Mouse (Mus musculus) monocyte, adult 2 months (primary cell): ENCODE data around the gene Wdr61.

ENCODE experiments used
- DNase-seq, 2 experiments: peaks; one replicate each; pipeline ENCODE4 v3.0.0; 2022; ENCODE audit warnings: low spot score in 2 of 2, low read depth in 1 of 2

Gene Wdr61

GRCm38 (mm10) chr9:54733921-54734638 is at the start of gene Wdr61:
Gene Wdr61, minus strand, starts transcription at chr9:54734519.
- DNase-seq, result peak; percentile 91 to 97

DNA sequence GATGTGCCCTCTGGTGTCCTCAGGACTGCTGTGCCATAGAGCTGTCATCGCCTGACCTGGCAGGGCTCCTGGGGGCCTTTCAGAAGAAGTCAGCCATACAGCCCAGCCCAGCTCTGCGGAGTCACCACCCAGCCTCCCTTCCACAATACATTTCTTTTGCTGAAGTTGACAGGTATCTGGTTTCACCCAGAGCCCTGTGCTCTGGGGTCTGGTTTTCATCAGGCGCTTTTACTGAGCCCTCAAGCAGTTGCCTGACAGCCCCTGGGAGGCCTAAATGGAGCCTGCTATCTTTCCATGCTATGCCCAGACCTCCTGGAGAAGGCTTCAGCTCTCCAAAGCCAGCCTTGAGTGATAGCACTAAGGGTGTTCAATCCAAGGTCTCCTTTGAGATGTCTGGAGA is 49.7 kb upstream of the Wdr61 start:
- no peak for DNase-seq

- DNase-seq, result no peak
These were observed 48.2 kb upstream of the Wdr61 start for GRCm38 (mm10) chr9:54782504-54782903.

DNA sequence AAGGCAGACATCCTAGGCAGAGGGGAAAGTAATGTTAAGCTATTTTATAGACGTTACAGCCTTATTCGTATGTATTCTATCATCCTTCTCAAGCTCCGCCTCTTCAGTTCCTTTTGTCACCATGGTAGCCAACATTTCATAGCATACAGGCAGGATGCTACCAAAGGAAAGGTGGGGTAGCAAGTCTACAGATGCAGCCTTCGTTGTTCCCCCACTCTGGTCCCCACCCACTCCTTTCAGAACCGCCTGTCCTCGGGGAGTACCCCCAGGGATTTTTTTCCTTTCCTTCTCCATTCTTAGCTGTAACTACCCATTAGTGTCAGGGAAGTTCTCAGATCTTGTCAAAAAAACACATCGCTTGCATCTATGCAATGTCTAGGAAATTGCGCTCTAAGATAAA is 45.0 kb upstream of the Wdr61 start:
- DNase-seq, result no peak

DNA sequence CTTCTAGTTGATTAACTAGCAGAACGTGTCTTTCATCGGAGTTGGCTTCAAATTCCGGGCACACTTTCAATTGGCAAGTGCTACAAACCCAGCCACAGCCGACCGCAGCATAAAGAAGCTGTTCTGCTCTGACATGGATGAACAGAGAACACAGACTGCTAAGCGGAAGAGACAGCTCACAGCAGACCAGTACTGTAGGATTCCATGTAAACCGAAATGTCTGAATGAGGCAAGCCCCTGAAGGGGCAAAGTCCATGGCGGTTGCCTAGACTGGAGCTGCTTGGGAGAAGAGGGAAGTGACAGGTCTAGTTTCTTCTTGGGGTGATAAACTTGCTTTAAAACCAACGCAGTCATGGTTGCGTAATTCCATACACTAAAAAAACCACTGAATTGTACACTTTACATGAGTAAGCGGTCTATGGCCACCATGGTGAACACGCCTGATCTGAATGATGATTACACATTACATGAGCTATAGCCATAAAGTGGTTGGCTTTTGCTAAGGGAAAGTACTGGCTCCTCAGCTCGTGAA is 42.2 kb upstream of the Wdr61 start:
- DNase-seq, result peak in 1 of 2 experiments; percentile 5

DNA sequence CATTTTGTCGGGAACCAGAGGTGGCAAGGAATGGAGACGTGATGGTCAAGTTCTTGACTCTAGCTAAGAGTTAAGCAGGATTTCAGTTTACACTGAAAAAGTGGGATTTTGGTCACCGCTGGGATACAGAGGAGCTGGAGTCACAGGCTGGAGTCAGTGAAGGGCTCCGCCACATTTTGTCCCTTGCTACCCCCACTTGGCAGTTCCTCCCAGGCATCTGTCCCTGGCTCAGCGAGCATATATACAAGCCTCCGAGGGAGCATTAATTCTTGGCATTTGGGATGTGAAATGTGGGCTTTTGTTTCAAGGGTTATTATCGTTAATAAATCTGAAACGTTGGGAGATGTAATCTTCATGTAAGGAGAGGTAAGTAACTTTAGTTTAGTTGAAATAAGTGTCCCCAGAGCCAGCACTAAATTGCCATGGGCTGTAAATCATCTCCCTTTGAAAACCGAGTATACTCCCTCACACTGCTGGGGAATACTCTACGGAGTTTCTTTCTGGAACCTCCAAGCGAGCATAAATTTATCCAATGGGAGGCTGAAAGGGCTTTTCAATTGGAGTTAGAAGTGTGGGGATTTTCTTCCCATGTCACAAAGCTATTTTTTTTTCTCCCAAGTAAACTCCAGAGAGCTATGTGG is 35.9 kb upstream of the Wdr61 start:
- no peak for DNase-seq

GRCm38 (mm10) chr9:54765336-54766085 is 31.2 kb upstream of the Wdr61 start:
- DNase-seq, result no peak

- DNase-seq, result no peak
These were observed 30.4 kb upstream of the Wdr61 start, which contains the start of gene Crabp1 for GRCm38 (mm10) chr9:54764561-54765217. Gene Crabp1, plus strand, starts transcription at chr9:54764748.

DNA sequence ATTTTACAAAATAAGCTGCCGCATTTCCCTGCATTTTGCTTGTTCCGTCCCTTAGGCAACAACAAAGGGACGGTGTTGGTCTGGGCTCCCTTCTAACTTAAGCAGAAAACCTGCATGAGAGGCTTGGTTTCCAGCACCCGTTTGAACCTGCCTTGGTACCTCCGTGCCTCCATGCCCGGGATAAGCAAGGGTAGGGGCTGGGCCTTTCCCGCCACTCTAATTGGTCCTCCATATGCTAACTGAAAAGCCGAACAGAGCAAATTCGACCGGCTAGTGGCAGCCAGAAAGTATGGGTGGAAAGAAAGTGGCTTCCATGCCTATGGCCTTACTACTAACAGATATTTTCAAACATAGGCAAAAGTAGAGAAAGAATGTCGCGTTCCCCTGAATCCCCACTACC is 29.8 kb upstream of the Wdr61 start:
- DNase-seq, result no peak

DNA sequence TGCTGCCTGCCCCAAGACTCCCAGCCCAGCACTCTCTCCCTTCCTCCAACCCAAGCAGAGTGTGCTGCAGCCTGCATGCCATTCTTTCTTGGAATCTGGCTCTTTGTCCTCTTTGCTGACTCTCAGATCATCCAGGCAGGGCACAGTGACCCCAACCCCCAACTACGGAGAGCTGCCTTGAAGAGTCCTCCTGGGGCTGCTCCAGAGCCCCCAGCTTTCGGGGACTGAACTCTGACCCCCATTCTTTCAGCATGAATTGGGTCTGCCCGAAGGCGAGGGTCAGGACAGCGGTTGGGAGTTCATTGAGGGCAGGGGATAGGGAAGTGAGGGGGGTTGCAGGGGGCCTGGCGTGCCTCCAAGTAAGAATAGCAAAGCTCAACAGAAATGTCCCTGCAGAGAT is 25.3 kb upstream of the Wdr61 start:
- DNase-seq, result no peak

DNA sequence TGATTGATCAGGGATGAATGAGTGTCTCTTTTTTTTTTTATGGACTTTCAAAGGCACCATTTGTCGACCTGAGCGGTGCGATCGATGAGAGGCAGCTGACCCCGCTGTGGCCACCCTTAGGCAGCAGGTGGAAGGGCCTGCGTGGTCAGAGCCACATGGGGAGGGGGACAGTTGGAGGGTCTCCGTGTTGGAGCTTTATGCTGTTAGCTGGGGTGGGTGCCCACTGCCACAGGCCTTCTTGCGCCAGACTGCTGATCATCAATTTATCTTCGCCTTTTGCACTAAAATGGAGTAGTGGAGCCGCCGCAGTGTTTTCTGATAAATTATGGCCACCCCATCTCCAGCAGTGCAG is 18.6 kb upstream of the Wdr61 start:
- DNase-seq, result no peak

GRCm38 (mm10) chr9:54752201-54752943 is 18.1 kb upstream of the Wdr61 start:
- no peak for DNase-seq

DNA sequence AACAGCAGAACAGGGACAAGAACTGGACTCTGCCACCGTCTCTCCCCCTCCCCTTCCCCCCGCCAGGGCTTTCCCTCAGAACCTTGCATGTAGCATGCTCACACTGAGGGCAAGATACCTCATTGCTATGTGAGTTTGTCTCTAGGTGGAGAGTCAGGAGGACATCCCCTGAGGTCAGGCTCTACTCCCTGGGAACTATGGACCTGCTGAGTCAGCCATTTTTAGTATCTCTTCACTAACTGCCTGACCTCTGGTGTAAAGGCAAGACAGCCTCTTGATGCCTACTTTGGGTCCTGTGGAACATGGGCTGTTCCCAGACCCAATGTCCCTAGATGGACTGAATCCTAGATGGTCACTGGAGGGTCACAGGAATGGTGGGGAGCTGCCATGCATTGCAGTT is 17.4 kb upstream of the Wdr61 start:
- no peak for DNase-seq

GRCm38 (mm10) chr9:54750215-54750981 is 16.1 kb upstream of the Wdr61 start:
- DNase-seq, result no peak

GRCm38 (mm10) chr9:54745740-54746370 is 11.5 kb upstream of the Wdr61 start:
- no peak for DNase-seq

DNA sequence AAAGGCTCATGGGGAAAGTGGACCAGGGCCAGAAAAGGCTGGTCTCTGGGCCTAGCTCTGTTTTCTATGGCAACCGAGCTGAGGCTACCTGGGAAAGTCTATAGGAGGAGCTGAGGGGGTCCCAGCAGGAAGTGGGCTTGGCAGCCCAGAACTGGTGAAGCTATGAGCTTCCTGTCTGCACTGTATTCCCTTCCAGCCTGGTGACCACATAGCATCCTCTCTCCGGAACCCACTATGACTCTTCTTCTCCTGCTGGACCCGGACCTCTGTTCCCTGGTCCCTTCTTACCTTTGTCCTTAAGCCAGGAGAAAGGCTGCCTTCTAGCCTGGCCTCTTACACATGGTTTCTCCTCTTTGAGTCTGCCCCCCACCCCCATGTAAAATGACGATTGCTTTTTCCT is 9.6 kb upstream of the Wdr61 start:
- DNase-seq, result no peak

- no peak for DNase-seq
These were observed 4.1 kb upstream of the Wdr61 start for GRCm38 (mm10) chr9:54738376-54738775.

DNA sequence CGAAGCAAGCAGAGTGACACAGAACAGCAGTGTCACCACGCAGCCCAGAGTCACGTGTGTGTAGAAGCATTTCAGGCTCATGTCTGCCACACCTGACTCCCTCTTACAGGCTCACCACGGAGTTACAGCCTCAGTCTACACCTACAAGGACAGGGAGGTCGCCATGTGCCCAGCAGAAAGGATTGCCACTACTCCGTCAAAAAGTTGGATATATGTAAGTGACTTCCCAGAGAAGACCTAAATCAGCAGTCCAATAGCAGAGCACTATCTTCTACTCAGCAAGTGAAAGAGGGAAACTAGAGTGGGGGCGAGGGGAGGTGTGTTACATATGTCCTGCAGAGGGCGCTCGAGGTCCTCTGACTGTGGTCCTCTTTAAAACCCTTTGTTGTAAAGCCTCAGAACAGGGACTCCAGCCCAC is 2.0 kb upstream of the Wdr61 start:
- peak in 1 of 2 experiments; percentile 24 for DNase-seq

DNA sequence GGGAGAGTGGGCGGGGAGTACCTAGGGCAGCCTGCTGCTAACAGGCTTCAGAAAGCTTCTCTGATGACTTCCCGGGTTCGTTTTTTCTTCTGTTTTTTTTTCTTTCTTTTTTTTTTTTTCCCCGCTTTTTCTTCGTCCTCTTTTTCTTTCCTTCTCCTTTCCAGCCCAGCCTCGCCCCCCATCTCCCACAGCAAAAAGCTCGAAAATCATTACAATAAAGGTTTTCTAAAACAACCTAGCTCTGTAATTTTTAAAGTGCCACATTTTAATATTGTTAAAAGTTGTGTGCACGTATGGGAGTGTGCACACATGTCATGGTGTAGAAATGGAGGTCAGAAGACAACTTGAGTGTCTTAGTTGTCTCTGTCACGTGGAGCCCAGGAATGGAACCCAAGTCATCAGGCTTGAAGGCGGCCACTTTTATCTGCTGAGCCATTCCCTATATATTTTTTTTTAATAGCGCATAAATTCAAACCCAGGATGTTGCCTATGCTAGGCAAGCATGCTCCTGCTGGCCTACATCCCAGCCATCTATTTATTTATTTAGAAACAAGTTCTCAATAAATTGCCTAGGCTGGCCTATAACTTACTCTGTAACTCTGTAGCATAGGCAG is 427 bp upstream of the Wdr61 start:
- no peak for DNase-seq
